8 mouse cellular contexts compared by ENCODE assay signal in genomic region chr12:113155076-113155771, GRCm38 (mm10). TPM values are rescaled to one million over a fixed set of nuclear protein-coding genes. Genes with fewer than 3 reads are reported as not detected.
DNase-seq lines count a peak whose midpoint lies in the region; ATAC-seq and TF ChIP-seq lines count a peak whose summit lies in the region.

No protein-coding gene starts in this region.

- DNase-seq in spleen, postnatal 36 days (ENCODE audit: low spot score in 2 of 2): peak; percentile 72 to 74
- no peak for DNase-seq in spleen, adult 12 weeks (ENCODE audit: low spot score)
- peak; percentile 54 to 59 for DNase-seq in cerebellum, adult 2 months
- DNase-seq in gastrocnemius, postnatal 25 days: peak; percentile 55
- no peak for DNase-seq in liver, embryonic 14.5 days (ENCODE audit: low read depth in 3 of 3, low spot score in 3 of 3)
- peak; percentile 73 for DNase-seq in thymus, postnatal 4 days

- no peaks in the 10 kb centered on the region for H3K9me3 ChIP-seq in intestine, embryonic 15.5 days
- no peaks in the 10 kb centered on the region for H3K9me3 ChIP-seq in liver, embryonic 14.5 days (ENCODE audit: control insufficient read depth, low read length)

- H3K4me1 ChIP-seq in cerebellum, adult 2 months (ENCODE audit: control insufficient read depth, insufficient read depth, low read length): no peaks in the 10 kb centered on the region; the same call in 1 of the 2 replicates
- peaks cover 30% of the 10 kb centered on the region for H3K4me1 ChIP-seq in intestine, embryonic 15.5 days (replicated peaks)
- H3K4me1 ChIP-seq in liver, embryonic 14.5 days (replicated peaks; ENCODE audit: control insufficient read depth in 2 of 2, insufficient read depth in 2 of 2, low read length in 1 of 2): peaks cover 19 to 22% of the 10 kb centered on the region in 2 experiments

- H3K27me3 ChIP-seq in cerebellum, adult 2 months (ENCODE audit: control insufficient read depth, insufficient read depth, low read length): 0 out of 2 replicates have a peak, but pooled peaks cover 2% of the 10 kb centered on the region
- H3K27me3 ChIP-seq in intestine, embryonic 15.5 days (replicated peaks): peaks cover 3% of the 10 kb centered on the region; the same call in 1 of the 2 replicates
- peaks cover 15% of the 10 kb centered on the region for H3K27me3 ChIP-seq in liver, embryonic 14.5 days (ENCODE audit: control insufficient read depth, insufficient read depth, low read length)
- no peaks in the 10 kb centered on the region for H3K27me3 ChIP-seq in myocyte (ENCODE audit: control insufficient read depth, insufficient read depth, insufficient read length)

- ATAC-seq in intestine, embryonic 15.5 days: peak; percentile 4
- ATAC-seq in liver, embryonic 14.5 days (ENCODE audit: insufficient read depth): no peak

- H3K27ac ChIP-seq in cerebellum, adult 2 months (ENCODE audit: insufficient read depth, low read length): peak overlapping the region; percentile 21; the same call in 1 of the 2 replicates
- peak overlapping the region; percentile 87 for H3K27ac ChIP-seq in intestine, embryonic 15.5 days
- H3K27ac ChIP-seq in liver, embryonic 14.5 days: peak overlapping the region; percentile 30; the same call in 1 of the 2 replicates

- H3K4me2 ChIP-seq in intestine, embryonic 15.5 days (replicated peaks): peak overlapping the region; percentile 86
- peak overlapping the region; percentile 92 for H3K4me2 ChIP-seq in liver, embryonic 14.5 days (ENCODE audit: low read depth)
- peak overlapping the region; percentile 82 for H3K4me2 ChIP-seq in myocyte (ENCODE audit: low read depth)

- peak overlapping the region; percentile 60 for H3K4me3 ChIP-seq in cerebellum, adult 2 months (replicated peaks; ENCODE audit: insufficient read depth, low read depth, low read length)
- H3K4me3 ChIP-seq in intestine, embryonic 15.5 days (replicated peaks): peak overlapping the region; percentile 38
- peak overlapping the region; percentile 53 to 58 for H3K4me3 ChIP-seq in liver, embryonic 14.5 days (ENCODE audit: insufficient read depth in 1 of 2, low read depth in 2 of 2, low read length in 2 of 2)
- H3K4me3 ChIP-seq in myocyte: peak overlapping the region; percentile 30

- WGBS in cerebellum, adult 2 months: 4% methylated on average over 32 of the region's 32 CpGs
- WGBS in intestine, embryonic 15.5 days: 4% methylated on average over 32 of the region's 32 CpGs
- WGBS in liver, embryonic 14.5 days (ENCODE audit: insufficient replicate concordance): 6% methylated on average over 32 of the region's 32 CpGs

- H3K36me3 ChIP-seq in intestine, embryonic 15.5 days: 0 out of 2 replicates have a peak, but pooled peaks cover 4% of the 10 kb centered on the region
- no peaks in the 10 kb centered on the region for H3K36me3 ChIP-seq in liver, embryonic 14.5 days (replicated peaks; ENCODE audit: control insufficient read depth, insufficient read depth, low read depth)
- no peaks in the 10 kb centered on the region for H3K36me3 ChIP-seq in myocyte (ENCODE audit: control insufficient read depth, insufficient read depth)

- H3ac ChIP-seq in myocyte (ENCODE audit: control insufficient read depth, insufficient read length): no peak overlapping the region

- TF ChIP-seq EP300 in liver, embryonic 14.5 days (IDR thresholded peaks at IDR 0.05; ENCODE audit: low read depth): no peak

- TF ChIP-seq CTCF in cerebellum, adult 2 months (IDR thresholded peaks at IDR 0.05; ENCODE audit: borderline replicate concordance, insufficient read depth, low read depth, low read length): no peak
- TF ChIP-seq CTCF in liver, embryonic 14.5 days (IDR thresholded peaks at IDR 0.05; ENCODE audit: low read depth): no peak

- no peak for TF ChIP-seq POLR2A in cerebellum, adult 2 months (IDR thresholded peaks at IDR 0.05; ENCODE audit: borderline replicate concordance, insufficient read depth, low read length)
- TF ChIP-seq POLR2A in myocyte (IDR thresholded peaks at IDR 0.05; ENCODE audit: insufficient read length, low read depth): peak; percentile 9

- peak overlapping the region; percentile 51 for H3K9ac ChIP-seq in intestine, embryonic 15.5 days
- peak overlapping the region; percentile 65 for H3K9ac ChIP-seq in liver, embryonic 14.5 days (replicated peaks)

- H3K79me2 ChIP-seq in myocyte (ENCODE audit: control insufficient read depth, insufficient read depth): peaks cover 12% of the 10 kb centered on the region

TF ChIP-seq in myocyte, 11 proteins besides CTCF, POLR2A, EP300 and RAD21:
- TF ChIP-seq POLR2AphosphoS2 (IDR thresholded peaks at IDR 0.05; ENCODE audit: insufficient read length, low read depth) (peak; percentile 51), TCF3 (IDR thresholded peaks at IDR 0.05; ENCODE audit: insufficient read length, low read depth) (no peak)

RNA-seq across cellular contexts. Expression of gene Tedc1, which starts 1.0 kb away (rescaled TPM):
- 1.1 and 1.6 TPM in 2 replicates for polyA plus RNA-seq in cerebellum, adult 2 months (2012; rRNA removed)
- total RNA-seq in gastrocnemius, postnatal 25 days (2021): under 1 TPM; 0.46 to 0.54 TPM
- 25.3 and 25.5 TPM in 2 replicates for polyA plus RNA-seq in intestine, embryonic 15.5 days (2015; fragmentation: Nextera tagmentation; extraction: Ambion mirVana)
- 8.2 and 12.0 TPM in 2 replicates for polyA plus RNA-seq in liver, embryonic 14.5 days (2012; rRNA removed)
- 6.4 and 6.8 TPM in 2 replicates for polyA plus RNA-seq in liver, embryonic 14.5 days (2014; fragmentation: Nextera tagmentation; extraction: Ambion mirVana)
- 6.6 TPM for polyA plus RNA-seq in myocyte (2012; fragmentation: generic; extraction: Trizol)

RNA-seq across cellular contexts. Expression of gene Crip1, which starts 9.1 kb away (rescaled TPM):
- 44.5 and 55.5 TPM in 2 replicates for polyA plus RNA-seq in cerebellum, adult 2 months (2012; rRNA removed)
- total RNA-seq in gastrocnemius, postnatal 25 days (2021): 100 to 1,000 TPM in 1 of 2 experiments, 10 to 100 TPM in 1; 90.0 to 150 TPM
- polyA plus RNA-seq in intestine, embryonic 15.5 days (2015; fragmentation: Nextera tagmentation; extraction: Ambion mirVana): 426 and 430 TPM in 2 replicates
- polyA plus RNA-seq in liver, embryonic 14.5 days (2012; rRNA removed): 41.5 and 87.7 TPM in 2 replicates
- polyA plus RNA-seq in liver, embryonic 14.5 days (2014; fragmentation: Nextera tagmentation; extraction: Ambion mirVana): 100.0 and 101 TPM in 2 replicates
- polyA plus RNA-seq in myocyte (2012; fragmentation: generic; extraction: Trizol): 1,677 TPM

RNA-seq across cellular contexts. Expression of gene Crip2, which starts 15.2 kb away (rescaled TPM):
- 66.2 and 67.0 TPM in 2 replicates for polyA plus RNA-seq in cerebellum, adult 2 months (2012; rRNA removed)
- 10 to 100 TPM; 39.5 to 52.5 TPM for total RNA-seq in gastrocnemius, postnatal 25 days (2021)
- 122 and 130 TPM in 2 replicates for polyA plus RNA-seq in intestine, embryonic 15.5 days (2015; fragmentation: Nextera tagmentation; extraction: Ambion mirVana)
- polyA plus RNA-seq in liver, embryonic 14.5 days (2012; rRNA removed): 29.3 and 37.4 TPM in 2 replicates
- polyA plus RNA-seq in liver, embryonic 14.5 days (2014; fragmentation: Nextera tagmentation; extraction: Ambion mirVana): 35.0 and 38.1 TPM in 2 replicates
- 1,146 TPM for polyA plus RNA-seq in myocyte (2012; fragmentation: generic; extraction: Trizol)

RNA-seq across cellular contexts. Expression of gene Tmem121, which starts 30.5 kb away (rescaled TPM):
- 30.9 and 31.3 TPM in 2 replicates for polyA plus RNA-seq in cerebellum, adult 2 months (2012; rRNA removed)
- total RNA-seq in gastrocnemius, postnatal 25 days (2021): under 1 TPM; 0.33 to 0.46 TPM
- polyA plus RNA-seq in intestine, embryonic 15.5 days (2015; fragmentation: Nextera tagmentation; extraction: Ambion mirVana): 6.7 and 7.5 TPM in 2 replicates
- polyA plus RNA-seq in liver, embryonic 14.5 days (2012; rRNA removed): 0.29 and 0.54 TPM in 2 replicates
- 0.11 TPM in 1 of 2 replicates, not detected in the other for polyA plus RNA-seq in liver, embryonic 14.5 days (2014; fragmentation: Nextera tagmentation; extraction: Ambion mirVana)
- 4.1 TPM for polyA plus RNA-seq in myocyte (2012; fragmentation: generic; extraction: Trizol)

RNA-seq across cellular contexts. Expression of gene Mta1, which starts 57.1 kb away (rescaled TPM):
- polyA plus RNA-seq in cerebellum, adult 2 months (2012; rRNA removed): 60.4 and 61.4 TPM in 2 replicates
- total RNA-seq in gastrocnemius, postnatal 25 days (2021): 10 to 100 TPM; 29.3 to 34.4 TPM
- 11.3 and 11.5 TPM in 2 replicates for polyA plus RNA-seq in intestine, embryonic 15.5 days (2015; fragmentation: Nextera tagmentation; extraction: Ambion mirVana)
- 22.4 and 22.6 TPM in 2 replicates for polyA plus RNA-seq in liver, embryonic 14.5 days (2012; rRNA removed)
- 4.7 and 6.3 TPM in 2 replicates for polyA plus RNA-seq in liver, embryonic 14.5 days (2014; fragmentation: Nextera tagmentation; extraction: Ambion mirVana)
- 101 TPM for polyA plus RNA-seq in myocyte (2012; fragmentation: generic; extraction: Trizol)

Comparison
In these comparisons a context has a peak if more than half of its experiments do, and no peak if none do; other contexts are left out.
1. DNase-seq: peak in spleen, postnatal 36 days (2 of 2), cerebellum, adult 2 months (2 of 2), gastrocnemius, postnatal 25 days (single experiment) and thymus, postnatal 4 days (single experiment); none in spleen, adult 12 weeks (single experiment) and liver, embryonic 14.5 days (0 of 3).
2. H3K27ac ChIP-seq: peak in every context shown above with its lines; median percentile 87 in intestine, embryonic 15.5 days; 30 in liver, embryonic 14.5 days; 21 in cerebellum, adult 2 months.
3. Peak in every context shown above with its lines, with median percentiles within 50 percentile points of each other: H3K4me3 ChIP-seq and H3K4me2 ChIP-seq.